Mouse (Mus musculus): Measurements from ENCODE around the gene 4833439L19Rik. TPM values are rescaled to one million over a fixed set of nuclear protein-coding genes. Genes with fewer than 3 reads are reported as not detected.

4833439L19Rik gene
- total and polyA plus RNA-seq, 3 experiments = 23.1 to 25.0 (median 23.5) TPM

DNA sequence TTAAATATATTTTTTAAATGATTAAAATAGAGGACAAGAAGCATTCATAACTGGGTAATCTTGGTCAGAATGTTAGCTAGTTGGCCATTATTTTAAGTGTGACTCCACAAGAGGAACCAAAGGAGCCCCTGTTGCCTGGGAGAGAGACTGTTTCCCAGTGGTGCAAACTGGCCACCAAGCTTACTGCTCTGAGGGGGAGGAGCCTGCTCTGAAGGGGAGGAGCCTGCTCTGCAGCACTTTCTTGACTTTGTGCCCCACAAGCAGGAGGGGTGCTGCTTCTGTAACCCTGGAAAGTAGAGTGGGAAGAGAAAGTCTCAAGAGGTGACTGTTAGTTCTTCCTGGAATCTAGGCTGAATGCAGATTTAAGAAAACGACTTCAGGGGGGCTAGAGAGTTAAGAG lies 4.0 kb upstream of the 4833439L19Rik start:
- no peak for TF ChIP-seq JUN (IDR thresholded peaks at IDR 0.05; ENCODE audit: insufficient read depth, low read depth, low read length)
- no peak for TF ChIP-seq ZNF384 (IDR thresholded peaks at IDR 0.05; ENCODE audit: low read depth, low read length)
- no peak for TF ChIP-seq CHD1 (IDR thresholded peaks at IDR 0.05; ENCODE audit: low read depth, low read length)
- TF ChIP-seq USF1 (IDR thresholded peaks at IDR 0.05; ENCODE audit: low read depth, low read length) = no peak
- no peak for TF ChIP-seq POLR2A (IDR thresholded peaks at IDR 0.05; ENCODE audit: low read depth, low read length)
- no peak for TF ChIP-seq MEF2A (IDR thresholded peaks at IDR 0.05; ENCODE audit: borderline replicate concordance, low read depth, low read length)
- TF ChIP-seq HCFC1 (IDR thresholded peaks at IDR 0.05; ENCODE audit: low read depth, low read length) = no peak
- no peak for TF ChIP-seq MAFK (IDR thresholded peaks at IDR 0.05; ENCODE audit: insufficient replicate concordance, low read length)
- no peak for TF ChIP-seq ZC3H11A (IDR thresholded peaks at IDR 0.05; ENCODE audit: low read depth, low read length)
- no peak for TF ChIP-seq GABPA (IDR thresholded peaks at IDR 0.05; ENCODE audit: insufficient replicate concordance, low read depth, low read length)
- TF ChIP-seq USF2 (conservative IDR thresholded peaks at IDR 0.05; ENCODE audit: low read depth, low read length) = no peak
- no peak for TF ChIP-seq UBTF (IDR thresholded peaks at IDR 0.05; ENCODE audit: low read depth, low read length)
- no peak for TF ChIP-seq KAT2A (IDR thresholded peaks at IDR 0.05; ENCODE audit: insufficient replicate concordance, low read length)
- TF ChIP-seq ZMIZ1 (IDR thresholded peaks at IDR 0.05; ENCODE audit: low read depth, low read length) = no peak
- Histone ChIP-seq H3K9me3 (replicated peaks; ENCODE audit: low read length) (no peaks in the 10 kb centered on the region), H3K79me2 (replicated peaks; ENCODE audit: control insufficient read depth, extremely low read depth, insufficient read depth, poor library complexity, severe bottlenecking) (peaks cover 6% of the 10 kb centered on the region; the same call in 1 of the 2 replicates), H3K4me3 (replicated peaks in 1 of 3; ENCODE audit: low read depth in 2 of 3, low read length in 2 of 3, poor library complexity in 1 of 3) (no peak overlapping the region), H3K27me3 (replicated peaks) (no peaks in the 10 kb centered on the region), H3K4me1 (ENCODE audit: control insufficient read depth in 1 of 2, insufficient read depth in 2 of 2) (peaks cover 0 to 22% of the 10 kb centered on the region in 2 experiments; a peak in 2 of 4 replicates), H3K4me2 (ENCODE audit: insufficient read depth, low read depth, poor library complexity, severe bottlenecking) (no peak overlapping the region), H3K27ac (ENCODE audit: insufficient read depth, low read depth) (no peak overlapping the region), H3K36me3 (replicated peaks in 1 of 2; ENCODE audit: control insufficient read depth in 1 of 2, insufficient read depth in 1 of 2, low read length in 1 of 2) (no peaks in the 10 kb centered on the region), H3K9ac (ENCODE audit: insufficient read depth, low read depth) (no peak overlapping the region)
- in situ Hi-C loops (cut with MboI; ENCODE audit: low pct_ligation_motif_present, low pct_unique_long_range_greater_than_20kb, low sequenced_read_pairs) (loop anchor here (5.0 kb wide), 1 partner anchor 48 kb away; no protein-coding TSS in a partner anchor), dilution Hi-C loops (cut with MboI; ENCODE audit: extremely low pct_ligation_motif_present, extremely low pct_unique_long_range_greater_than_20kb, low sequenced_read_pairs) (no loop called here)
- no peak for DNase-seq (ENCODE audit: extremely low read depth)

- TF ChIP-seq ZC3H11A (IDR thresholded peaks at IDR 0.05; ENCODE audit: low read depth, low read length) = no peak
- no peak for TF ChIP-seq POLR2AphosphoS2 (IDR thresholded peaks at IDR 0.05; ENCODE audit: low read depth, low read length)
- no peak for TF ChIP-seq MEF2A (IDR thresholded peaks at IDR 0.05; ENCODE audit: borderline replicate concordance, low read depth, low read length)
- TF ChIP-seq BHLHE40 (IDR thresholded peaks at IDR 0.05; ENCODE audit: low read depth, low read length) = no peak
- TF ChIP-seq NELFE (IDR thresholded peaks at IDR 0.05; ENCODE audit: low read depth, low read length) = no peak
- no peak for TF ChIP-seq IRF4 (IDR thresholded peaks at IDR 0.05; ENCODE audit: low read depth, low read length)
- TF ChIP-seq EP300 (IDR thresholded peaks at IDR 0.05; ENCODE audit: low read length) = no peak
- no peak for TF ChIP-seq ZMIZ1 (IDR thresholded peaks at IDR 0.05; ENCODE audit: low read depth, low read length)
- no peak for TF ChIP-seq CHD1 (IDR thresholded peaks at IDR 0.05; ENCODE audit: low read depth, low read length)
- no peak for TF ChIP-seq UBTF (IDR thresholded peaks at IDR 0.05; ENCODE audit: low read depth, low read length)
- TF ChIP-seq SIN3A (IDR thresholded peaks at IDR 0.05; ENCODE audit: low read length) = no peak
- no peak for TF ChIP-seq POLR2A (IDR thresholded peaks at IDR 0.05; ENCODE audit: low read depth, low read length)
- TF ChIP-seq TBP (conservative IDR thresholded peaks at IDR 0.05; ENCODE audit: low read depth, low read length) = no peak
- TF ChIP-seq MAFK (IDR thresholded peaks at IDR 0.05; ENCODE audit: insufficient replicate concordance, low read length) = no peak
- no peak for TF ChIP-seq E2F4 (IDR thresholded peaks at IDR 0.05; ENCODE audit: insufficient replicate concordance, low read depth, low read length)
- no peak for TF ChIP-seq TCF12 (IDR thresholded peaks at IDR 0.05; ENCODE audit: low read depth, low read length)
- no peak for TF ChIP-seq USF1 (IDR thresholded peaks at IDR 0.05; ENCODE audit: low read depth, low read length)
- no peak for TF ChIP-seq CHD2 (IDR thresholded peaks at IDR 0.05; ENCODE audit: low read length)
- no peak for TF ChIP-seq JUND (conservative IDR thresholded peaks at IDR 0.05; ENCODE audit: low read depth, low read length)
- Histone ChIP-seq H3K36me3 (replicated peaks in 1 of 2; ENCODE audit: control insufficient read depth in 1 of 2, insufficient read depth in 1 of 2, low read length in 1 of 2) (no peaks in the 10 kb centered on the region), H3K79me2 (replicated peaks; ENCODE audit: control insufficient read depth, extremely low read depth, insufficient read depth, poor library complexity, severe bottlenecking) (peaks cover 11% of the 10 kb centered on the region), H3K4me1 (ENCODE audit: control insufficient read depth in 1 of 2, insufficient read depth in 2 of 2) (peaks cover 0 to 29% of the 10 kb centered on the region in 2 experiments; a peak in 2 of 4 replicates), H3K9ac (ENCODE audit: insufficient read depth, low read depth) (no peak overlapping the region), H3K4me3 (replicated peaks in 1 of 3; ENCODE audit: low read depth in 2 of 3, low read length in 2 of 3, poor library complexity in 1 of 3) (no peak overlapping the region), H3K4me2 (ENCODE audit: insufficient read depth, low read depth, poor library complexity, severe bottlenecking) (no peak overlapping the region), H3K9me3 (replicated peaks; ENCODE audit: low read length) (no peaks in the 10 kb centered on the region), H3K27ac (ENCODE audit: insufficient read depth, low read depth) (no peak overlapping the region), H3K27me3 (replicated peaks) (no peaks in the 10 kb centered on the region)
- in situ Hi-C loops (cut with MboI; ENCODE audit: low pct_ligation_motif_present, low pct_unique_long_range_greater_than_20kb, low sequenced_read_pairs) = loop anchor here (5.0 kb wide), 1 partner anchor 49 kb away; no protein-coding TSS in a partner anchor
- dilution Hi-C loops (cut with MboI; ENCODE audit: extremely low pct_ligation_motif_present, extremely low pct_unique_long_range_greater_than_20kb, low sequenced_read_pairs) = no loop called here
- no peak for DNase-seq (ENCODE audit: extremely low read depth)
These were observed 3.1 kb upstream of the 4833439L19Rik start for GRCm38 (mm10) chr13:54568380-54568779.

All from CH12.LX (cell line).